Mouse (Mus musculus) kidney, adult 2 months (tissue): Measurements from ENCODE around the gene Arg2.
A peak's percentile ranks its signal among the peaks of the same experiment; 100 is the strongest.

Experiments
- CTCF ChIP-seq: fragments of 200-500 bp; conservative IDR thresholded peaks from 2 replicates; pipeline ENCODE4 v1.5.1; 2011; ENCODE audit warnings: low read depth, mild to moderate bottlenecking, control low read depth, low read length, moderate library complexity, mixed read lengths; ENCODE audit not compliant: insufficient read depth, insufficient read length
- POLR2A ChIP-seq: fragments of 200-500 bp; IDR thresholded peaks from one replicate; pipeline ENCODE4 v1.6.1; 2011; ENCODE audit warnings: low read depth, low read length, control low read depth

DNA sequence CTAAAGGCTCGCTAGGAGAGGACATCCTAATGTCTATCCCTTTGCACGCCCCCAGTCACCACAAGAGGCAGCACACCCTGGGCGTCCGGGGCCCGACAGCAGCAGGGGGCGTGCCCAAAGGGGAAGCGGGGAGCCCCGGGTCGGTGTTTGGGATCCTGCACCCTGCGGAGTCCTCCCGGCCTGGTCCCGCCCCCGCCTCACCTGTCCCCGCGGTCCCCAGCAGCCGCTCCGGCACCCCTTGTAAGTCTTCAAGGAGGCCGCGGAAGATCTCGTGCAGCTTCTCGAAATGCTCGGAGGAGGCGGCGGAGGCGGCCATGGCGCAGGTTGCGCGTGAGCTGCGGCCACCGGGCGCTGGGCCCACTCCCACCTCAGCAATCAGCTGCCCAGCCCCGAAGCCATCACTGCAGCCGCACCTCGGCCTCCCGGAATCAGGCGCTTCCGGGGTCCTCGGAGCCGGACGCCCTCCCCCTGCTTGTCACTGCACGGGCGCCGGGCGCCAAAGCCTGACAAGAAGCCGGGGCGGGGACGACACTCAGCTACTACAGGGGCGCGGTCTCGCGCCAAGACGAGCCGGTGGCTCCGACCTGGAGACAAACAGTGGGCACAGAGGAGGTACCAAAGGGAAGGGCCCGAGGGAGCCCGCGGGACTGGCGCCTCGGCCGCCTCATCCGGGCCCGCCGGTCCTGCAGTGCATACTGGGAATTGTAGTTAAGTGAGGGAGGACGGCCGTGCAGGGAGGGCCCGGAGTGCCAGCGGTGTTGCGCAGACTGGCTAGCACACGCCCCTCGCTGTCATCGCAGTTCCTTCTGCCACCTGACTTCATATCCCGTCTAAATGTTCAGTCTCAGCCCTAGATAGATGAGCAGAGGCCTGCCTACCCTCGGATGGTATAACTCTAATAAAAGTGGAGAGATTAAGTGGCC lies 41.7 kb downstream of the Arg2 start, which contains the start of gene Vti1b:
- TF ChIP-seq POLR2A (peak; percentile 80), CTCF (peak; percentile 41)
